Mouse (Mus musculus) kidney, postnatal 14 days (tissue): ENCODE results near the gene Gm27027.

Source experiments
- DNase-seq: peaks from one replicate; pipeline ENCODE4 v3.0.0; 2022; ENCODE audit warnings: mixed read lengths

Gene Gm27027

GRCm38 (mm10) chr2:93996254-93996653, at the start of gene Gm27027:
Gm27027 (minus strand) TSS chr2:93996354.
- no peak for DNase-seq

GRCm38 (mm10) chr2:94045411-94046090, 49.4 kb upstream of the Gm27027 start:
- no peak for DNase-seq

GRCm38 (mm10) chr2:94044174-94044573, 48.0 kb upstream of the Gm27027 start:
- DNase-seq = no peak

GRCm38 (mm10) chr2:94043662-94044061, 47.5 kb upstream of the Gm27027 start:
- DNase-seq = no peak

- DNase-seq = no peak
Observed at GRCm38 (mm10) chr2:94042461-94042860, 46.3 kb upstream of the Gm27027 start.

- DNase-seq = no peak
Observed at GRCm38 (mm10) chr2:94040391-94041125, 44.4 kb upstream of the Gm27027 start.

GRCm38 (mm10) chr2:94035428-94036331, 39.5 kb upstream of the Gm27027 start:
- peak; percentile 70 for DNase-seq

GRCm38 (mm10) chr2:94030602-94031001, 34.4 kb upstream of the Gm27027 start:
- no peak for DNase-seq

- no peak for DNase-seq
Observed at GRCm38 (mm10) chr2:94024637-94025036, 28.5 kb upstream of the Gm27027 start.

- DNase-seq = peak; percentile 94
Observed at GRCm38 (mm10) chr2:94010335-94011291, 14.5 kb upstream of the Gm27027 start, which contains the start of gene Alkbh3. Alkbh3 (minus strand) TSS chr2:94010807.

GRCm38 (mm10) chr2:94002331-94002730, 6.2 kb upstream of the Gm27027 start:
- peak; percentile 84 for DNase-seq

- no peak for DNase-seq
Observed at GRCm38 (mm10) chr2:94001918-94002317, 5.8 kb upstream of the Gm27027 start.

- DNase-seq = peak; percentile 54
Observed at GRCm38 (mm10) chr2:94001411-94001810, 5.3 kb upstream of the Gm27027 start.

- no peak for DNase-seq
Observed at GRCm38 (mm10) chr2:93992810-93993209, 3.3 kb downstream of the Gm27027 start.

- DNase-seq = peak; percentile 76
Observed at GRCm38 (mm10) chr2:93992259-93992658, 3.9 kb downstream of the Gm27027 start.

- DNase-seq = no peak
Observed at GRCm38 (mm10) chr2:93991336-93991735, 4.8 kb downstream of the Gm27027 start.

GRCm38 (mm10) chr2:93988440-93988839, 7.7 kb downstream of the Gm27027 start:
- no peak for DNase-seq

GRCm38 (mm10) chr2:93982457-93983235, 13.5 kb downstream of the Gm27027 start:
- DNase-seq = no peak

GRCm38 (mm10) chr2:93979249-93980120, 16.7 kb downstream of the Gm27027 start:
- DNase-seq = no peak
